Mouse (Mus musculus) large intestine, adult 2 months (tissue): ENCODE measurements at regions not wholly inside any gene's neighbourhood (a gene's known extent, or its start where the extent isn't known, plus 50 kb on each side); places are given as distances from the start of the nearest gene placed in this dataset.

ENCODE experiments used
- DNase-seq: peaks from one replicate; pipeline ENCODE4 v3.0.0-alpha.2; 2012; ENCODE audit warnings: low read depth, low spot score
- WGBS: fragments of 180-500 bp; shearing (Covaris S2); methylation state at CpG from one replicate; pipeline ENCODE4 v1.1.7; 2018; 5-methylcytosine and 5-hydroxymethylcytosine counted together

- WGBS, result 89% methylated on average over 5 of the region's 5 CpGs
- no peak for DNase-seq
Observed at GRCm38 (mm10) chr15:87405689-87406088, 138.4 kb upstream of the Fam19a5 start.

DNA sequence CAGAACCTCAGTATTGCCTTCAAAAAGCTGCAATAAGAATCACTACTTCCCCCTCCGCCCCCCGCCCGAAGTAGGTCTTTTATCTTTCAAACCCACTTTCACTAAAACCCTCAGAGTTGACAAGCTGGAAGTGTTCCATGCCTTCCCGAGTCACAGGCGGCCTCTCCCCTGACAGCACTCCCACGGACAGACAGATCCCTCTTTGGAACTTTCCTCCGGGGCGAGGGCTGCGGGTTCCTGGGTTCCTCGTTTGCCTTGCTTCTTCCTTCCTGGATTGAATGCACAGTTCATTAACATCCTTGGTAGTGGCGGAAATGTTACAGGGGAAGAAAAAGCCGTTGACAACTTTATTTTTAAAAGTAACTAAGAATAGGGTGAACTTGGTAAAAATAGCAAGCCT lies 132.1 kb upstream of the Fam19a5 start:
- WGBS, result 60% methylated on average over 12 of the region's 12 CpGs

GRCm38 (mm10) chr15:87415996-87416395 lies 128.1 kb upstream of the Fam19a5 start:
- 65% methylated on average over 7 of the region's 7 CpGs for WGBS
- DNase-seq, result no peak

More for the DNA sequence above, 132.1 kb upstream of the Fam19a5 start:
- DNase-seq, result no peak

DNA sequence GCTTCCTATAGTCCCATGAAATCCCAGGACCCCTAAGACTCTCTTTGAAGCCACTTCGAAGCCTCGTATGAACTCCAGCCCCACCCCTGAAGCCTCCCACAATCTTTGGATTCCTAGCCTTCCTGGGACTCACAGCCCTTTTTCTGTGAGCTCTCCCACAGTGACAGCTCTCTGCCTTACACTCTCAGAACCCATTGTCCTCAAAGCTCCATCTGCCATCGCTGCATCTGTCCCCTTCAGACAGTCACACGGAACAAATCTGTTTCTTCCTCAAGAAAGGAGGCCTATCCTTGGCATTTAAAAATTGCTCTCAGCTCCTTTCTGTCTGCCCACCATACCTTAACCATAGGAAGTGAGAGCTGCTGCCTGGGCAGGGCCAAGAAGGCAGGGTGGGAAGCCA lies 122.4 kb upstream of the Fam19a5 start:
- WGBS, result 83% methylated on average over 4 of the region's 4 CpGs
- DNase-seq, result no peak

DNA sequence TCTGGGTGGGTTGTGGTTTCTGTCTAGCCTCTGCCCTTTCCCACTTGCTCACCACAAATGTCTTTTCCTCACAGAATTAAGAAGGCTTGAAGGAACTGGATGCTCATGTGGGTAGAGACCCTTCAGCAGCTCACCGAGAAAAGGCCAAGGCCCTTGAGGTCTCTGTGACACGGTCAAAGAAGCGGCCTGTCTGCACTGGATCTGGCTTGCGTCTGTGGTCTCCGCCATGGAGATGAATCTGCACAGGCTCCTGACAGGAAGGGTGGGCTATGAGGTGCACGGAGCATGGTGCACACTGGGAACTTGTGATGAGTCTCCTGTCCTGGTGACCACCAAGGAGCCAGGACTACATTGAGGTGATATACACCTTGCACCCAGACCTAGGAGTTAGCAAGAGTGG lies 110.8 kb upstream of the Fam19a5 start:
- 86% methylated on average over 6 of the region's 6 CpGs for whole genome bisulfite sequencing
- DNase-seq, result no peak

- DNase-seq, result no peak
- 89% methylated on average over 12 of the region's 12 CpGs for WGBS
Observed at GRCm38 (mm10) chr15:87433901-87434300, 110.2 kb upstream of the Fam19a5 start.

DNA sequence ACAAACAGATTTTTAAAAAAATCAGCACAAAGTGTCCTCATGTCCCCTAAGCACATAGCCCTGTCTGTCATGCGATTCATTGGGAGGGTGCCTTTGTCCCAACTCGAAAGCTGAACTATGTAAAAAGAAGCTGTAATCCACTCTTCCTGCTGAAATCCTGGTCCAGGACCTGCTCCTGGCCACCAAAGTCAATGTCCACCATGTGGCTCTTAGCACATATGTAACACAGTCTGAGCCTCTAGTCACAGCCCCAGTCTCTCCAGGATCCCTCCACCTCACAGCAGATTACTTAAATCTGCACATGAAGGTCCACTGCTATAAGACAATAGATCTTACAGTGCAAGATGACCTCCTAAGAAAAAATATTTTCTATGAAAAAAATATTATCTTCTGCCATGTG lies 108.5 kb upstream of the Fam19a5 start:
- no peak for DNase-seq
- WGBS, result 90% methylated on average over 2 of the region's 2 CpGs

DNA sequence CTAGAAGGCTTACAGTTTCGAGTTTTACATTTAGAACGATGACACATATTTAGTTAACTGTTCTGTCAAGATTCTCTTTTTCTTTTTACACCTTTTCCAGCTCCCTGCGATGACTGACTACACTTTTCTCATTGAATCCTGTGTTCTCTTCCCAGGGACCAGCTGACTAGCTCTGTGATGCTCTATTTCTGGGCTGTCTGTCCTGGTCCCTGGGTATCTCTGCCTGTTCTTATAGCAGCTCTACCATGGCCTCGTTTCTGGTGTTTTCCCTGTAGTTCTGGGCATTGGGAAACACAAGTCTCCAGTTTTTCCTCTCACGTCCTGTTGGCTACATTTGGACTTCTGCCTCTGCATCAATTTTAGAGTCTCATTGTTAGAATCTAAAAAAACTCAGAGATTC lies 106.5 kb upstream of the Fam19a5 start:
- no peak for DNase-seq
- 67% methylated on average over 5 of the region's 5 CpGs for WGBS

GRCm38 (mm10) chr15:87458932-87459331 lies 85.2 kb upstream of the Fam19a5 start:
- DNase-seq, result no peak
- WGBS, result 18% methylated on average over 1 of the region's 1 CpGs

DNA sequence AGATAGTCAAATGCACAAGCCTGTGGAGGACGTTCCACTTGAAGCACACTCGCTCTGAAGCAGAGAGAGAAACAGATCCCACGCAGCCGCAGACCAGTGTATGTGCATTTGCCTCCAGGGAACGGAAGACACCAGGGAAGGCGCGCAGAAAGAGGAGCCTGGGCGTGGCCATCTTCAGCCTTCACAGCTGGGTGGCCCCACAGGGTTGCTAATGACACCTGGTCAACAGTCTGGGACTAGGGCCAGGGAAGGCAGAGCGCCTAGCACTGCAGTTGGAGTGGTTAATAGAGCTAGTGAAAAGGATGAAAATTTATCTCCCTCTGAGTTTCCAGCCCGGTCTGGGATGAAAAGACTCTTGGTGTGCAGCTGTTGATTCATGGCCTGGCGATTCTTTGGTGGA lies 67.9 kb upstream of the Fam19a5 start:
- WGBS, result 29% methylated on average over 11 of the region's 11 CpGs
- no peak for DNase-seq

GRCm38 (mm10) chr15:87476862-87477490 lies 67.1 kb upstream of the Fam19a5 start:
- 78% methylated on average over 14 of the region's 14 CpGs for WGBS

GRCm38 (mm10) chr15:87480758-87481157 lies 63.3 kb upstream of the Fam19a5 start:
- DNase-seq, result no peak
- 92% methylated on average over 3 of the region's 3 CpGs for WGBS

More at GRCm38 (mm10) chr15:87476862-87477490, 67.1 kb upstream of the Fam19a5 start:
- no peak for DNase-seq
